Mouse (Mus musculus) lung, embryonic 14.5 days (tissue): ENCODE results near the gene Stx1b. TPM values are rescaled to one million over a fixed set of nuclear protein-coding genes. Genes with fewer than 3 reads are reported as not detected.

ENCODE experiments used
- ATAC-seq: fragments of 200-750 bp; cut with Nextera tagmentation; 2 replicates; pipeline ENCODE4 v1.8.0; 2017; ENCODE audit warnings: mild to moderate bottlenecking, moderate TSS enrichment, moderate library complexity; ENCODE audit not compliant: insufficient read depth
- DNase-seq: peaks from one replicate; pipeline ENCODE4 v3.0.0-alpha.2; 2015
- H3K27ac ChIP-seq: fragments of 300-500 bp; sonication (generic); 2 replicates; pipeline ENCODE4 v1.5.1; 2014; ENCODE audit warnings: low read depth, mild to moderate bottlenecking, moderate library complexity
- H3K27me3 ChIP-seq: fragments of 300-500 bp; sonication (generic); 2 replicates; pipeline ENCODE4 v1.6.1; 2014; ENCODE audit warnings: low read length, control low read depth; ENCODE audit not compliant: insufficient read depth
- H3K36me3 ChIP-seq: fragments of 300-500 bp; sonication (generic); 2 replicates; pipeline ENCODE4 v1.6.1; 2014; ENCODE audit warnings: control low read depth; ENCODE audit not compliant: insufficient read depth
- H3K4me1 ChIP-seq: fragments of 300-500 bp; sonication (generic); 2 replicates; pipeline ENCODE4 v1.6.1; 2014; ENCODE audit warnings: antibody characterized with exemption, control low read depth; ENCODE audit not compliant: insufficient read depth
- H3K4me2 ChIP-seq: fragments of 300-500 bp; sonication (generic); 2 replicates; pipeline ENCODE4 v1.6.1; 2014; ENCODE audit warnings: mild to moderate bottlenecking
- H3K4me3 ChIP-seq: fragments of 300-500 bp; sonication (generic); 2 replicates; pipeline ENCODE4 v1.5.1; 2014; ENCODE audit warnings: low read depth, low read length
- H3K9ac ChIP-seq: fragments of 300-500 bp; sonication (generic); 2 replicates; pipeline ENCODE4 v1.6.1; 2014
- H3K9me3 ChIP-seq: fragments of 300-500 bp; sonication (generic); 2 replicates; pipeline ENCODE4 v1.6.1; 2016; ENCODE audit warnings: low read depth, low read length, control low read depth
- CTCF ChIP-seq: IDR thresholded peaks from 2 replicates; pipeline ENCODE4 v1.5.1; 2016; ENCODE audit warnings: antibody characterized with exemption, low read depth
- WGBS: fragments of 180-500 bp; shearing (Covaris S2); extraction: QIAGEN DNeasy Blood & Tissue Kit; methylation state at CpG from one replicate; pipeline ENCODE4 v1.1.7; 2014; 5-methylcytosine and 5-hydroxymethylcytosine counted together
- polyA plus RNA-seq: library from polyadenylated mRNA; unstranded; fragments of >200 nt; fragmentation: Nextera tagmentation; extraction: Ambion mirVana; gene quantifications from 2 replicates; pipeline ENCODE4 v1.2.1, GENCODE M21; 2014

Gene Stx1b
- polyA plus RNA-seq, 1 experiment from 2014 or later = 2.8 TPM

GRCm38 (mm10) chr7:127837473-127837872, 13.1 kb upstream of the Stx1b start:
- no peak for ATAC-seq
- no peak for DNase-seq
- H3K27ac ChIP-seq = no peak overlapping the region
- H3K9ac ChIP-seq = no peak overlapping the region
- no peaks in the 10 kb centered on the region for H3K27me3 ChIP-seq
- H3K4me1 ChIP-seq = 0 out of 2 replicates have a peak, but pooled peaks cover 6% of the 10 kb centered on the region
- H3K4me2 ChIP-seq = no peak overlapping the region
- no peak overlapping the region for H3K4me3 ChIP-seq
- WGBS = 83% methylated on average over 5 of the region's 5 CpGs
- no peaks in the 10 kb centered on the region for H3K9me3 ChIP-seq
- TF ChIP-seq CTCF = no peak
- no peaks in the 10 kb centered on the region for H3K36me3 ChIP-seq

DNA sequence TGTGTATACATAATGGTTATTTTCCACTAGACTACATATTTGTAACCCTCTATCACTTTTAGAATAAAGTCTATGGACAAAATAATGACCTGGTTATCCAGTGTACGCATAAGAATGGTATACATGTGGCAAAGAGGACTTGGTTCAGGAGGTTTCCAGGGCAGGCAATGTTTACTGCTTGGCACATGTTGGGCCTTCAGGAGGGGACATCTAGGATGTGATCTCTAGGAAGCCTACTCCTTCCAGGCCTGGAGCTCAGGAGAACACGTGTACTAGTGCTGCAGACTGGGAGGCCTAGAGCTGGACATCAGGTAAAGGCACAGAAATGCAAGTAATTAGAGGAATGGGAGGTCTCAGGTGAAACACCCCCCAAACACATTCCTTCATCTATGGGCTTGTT, 11.2 kb upstream of the Stx1b start:
- no peak overlapping the region for H3K4me3 ChIP-seq
- ATAC-seq = no peak
- 68% methylated on average over 2 of the region's 2 CpGs for WGBS
- TF ChIP-seq CTCF = no peak
- H3K4me1 ChIP-seq = no peaks in the 10 kb centered on the region
- H3K27ac ChIP-seq = no peak overlapping the region
- no peak for DNase-seq
- H3K4me2 ChIP-seq = no peak overlapping the region
- H3K27me3 ChIP-seq = no peaks in the 10 kb centered on the region
- H3K36me3 ChIP-seq = no peaks in the 10 kb centered on the region
- H3K9me3 ChIP-seq = no peaks in the 10 kb centered on the region
- H3K9ac ChIP-seq = no peak overlapping the region

- 70% methylated on average over 11 of the region's 11 CpGs for WGBS
- peak overlapping the region; percentile 56 for H3K4me3 ChIP-seq
- H3K9me3 ChIP-seq = no peaks in the 10 kb centered on the region
- H3K36me3 ChIP-seq = no peaks in the 10 kb centered on the region
- no peaks in the 10 kb centered on the region for H3K4me1 ChIP-seq
- DNase-seq = peak; percentile 18
- H3K27ac ChIP-seq = no peak overlapping the region
- peak; percentile 28 for TF ChIP-seq CTCF
- H3K27me3 ChIP-seq = no peaks in the 10 kb centered on the region
- peak overlapping the region; percentile 64 for H3K9ac ChIP-seq
- peak overlapping the region; percentile 76 for H3K4me2 ChIP-seq
- ATAC-seq = peak; percentile 38; the same call in 1 of the 2 replicates
These were observed 845 bp downstream of the Stx1b start for GRCm38 (mm10) chr7:127823236-127824171.

- H3K9ac ChIP-seq = no peak overlapping the region
- H3K36me3 ChIP-seq = no peaks in the 10 kb centered on the region
- DNase-seq = no peak
- no peak overlapping the region for H3K4me3 ChIP-seq
- ATAC-seq = no peak
- no peak overlapping the region for H3K4me2 ChIP-seq
- H3K4me1 ChIP-seq = no peaks in the 10 kb centered on the region
- no peak for TF ChIP-seq CTCF
- no peak overlapping the region for H3K27ac ChIP-seq
- H3K9me3 ChIP-seq = no peaks in the 10 kb centered on the region
- 89% methylated on average over 3 of the region's 3 CpGs for WGBS
- no peaks in the 10 kb centered on the region for H3K27me3 ChIP-seq
These were observed 1.9 kb downstream of the Stx1b start for GRCm38 (mm10) chr7:127822494-127822893.

- no peak overlapping the region for H3K9ac ChIP-seq
- H3K36me3 ChIP-seq = no peaks in the 10 kb centered on the region
- H3K27me3 ChIP-seq = no peaks in the 10 kb centered on the region
- peak; percentile 18 for DNase-seq
- H3K27ac ChIP-seq = no peak overlapping the region; the same call in 1 of the 2 replicates
- no peaks in the 10 kb centered on the region for H3K4me1 ChIP-seq
- WGBS = 50% methylated on average over 13 of the region's 13 CpGs
- no peak for TF ChIP-seq CTCF
- no peak overlapping the region for H3K4me3 ChIP-seq
- no peak overlapping the region for H3K4me2 ChIP-seq
- H3K9me3 ChIP-seq = no peaks in the 10 kb centered on the region
- no peak for ATAC-seq
These were observed 3.4 kb downstream of the Stx1b start for GRCm38 (mm10) chr7:127820836-127821509.

DNA sequence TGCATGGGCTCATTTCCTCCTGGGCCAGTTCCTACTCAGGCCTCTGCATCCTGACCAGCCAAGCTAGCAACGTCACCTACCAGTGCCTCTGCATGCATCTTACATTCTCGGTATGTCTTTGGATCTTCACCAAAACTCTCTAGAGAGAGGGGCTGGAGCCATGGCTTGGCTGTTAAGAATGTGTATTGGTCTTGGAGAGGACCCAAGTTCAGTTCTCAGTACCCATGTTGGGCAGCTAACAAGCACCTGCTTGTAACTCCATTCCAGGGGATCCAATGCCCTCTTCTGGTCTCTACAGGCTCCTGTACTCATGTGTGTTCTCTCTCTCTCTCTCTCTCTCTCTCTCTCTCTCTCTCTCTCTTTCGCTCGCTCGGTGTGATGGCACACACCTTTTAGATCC, 6.6 kb downstream of the Stx1b start:
- Histone ChIP-seq H3K4me2 (no peak overlapping the region), H3K9me3 (no peaks in the 10 kb centered on the region), H3K27ac (no peak overlapping the region), H3K4me1 (no peaks in the 10 kb centered on the region), H3K36me3 (no peaks in the 10 kb centered on the region), H3K27me3 (no peaks in the 10 kb centered on the region), H3K9ac (no peak overlapping the region), H3K4me3 (no peak overlapping the region)
- ATAC-seq (no peak), DNase-seq (no peak)
- 86% methylated on average over 5 of the region's 5 CpGs for WGBS
- no peak for TF ChIP-seq CTCF

DNA sequence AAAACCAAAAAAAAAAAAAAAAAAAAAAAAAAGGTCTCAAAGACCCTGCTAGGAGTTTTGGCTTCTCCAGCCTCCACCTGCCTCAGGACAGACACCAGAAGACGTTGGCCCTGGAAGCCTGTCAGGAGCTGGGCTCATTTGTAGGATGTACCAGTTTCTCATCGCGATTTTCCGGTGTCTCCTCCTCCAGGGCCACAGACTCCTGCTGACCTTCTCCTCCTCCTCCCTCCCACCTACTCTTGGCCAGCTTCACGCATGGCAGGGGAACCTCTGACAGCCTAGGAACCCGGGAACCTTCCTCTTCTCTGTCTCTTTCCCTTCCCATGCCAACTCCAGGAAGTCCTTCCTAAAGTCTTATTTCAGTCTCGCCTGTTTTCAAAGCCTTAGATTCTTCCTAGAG, 7.3 kb downstream of the Stx1b start:
- WGBS = 74% methylated on average over 7 of the region's 7 CpGs
- Histone ChIP-seq H3K27ac (no peak overlapping the region), H3K4me3 (no peak overlapping the region), H3K4me1 (no peaks in the 10 kb centered on the region), H3K4me2 (no peak overlapping the region), H3K9me3 (no peaks in the 10 kb centered on the region), H3K9ac (no peak overlapping the region), H3K36me3 (no peaks in the 10 kb centered on the region), H3K27me3 (no peaks in the 10 kb centered on the region)
- no peak for ATAC-seq
- no peak for DNase-seq
- TF ChIP-seq CTCF = no peak
